Mouse (Mus musculus): ENCODE measurements at regions not wholly inside any gene's neighbourhood (a gene's known extent, or its start where the extent isn't known, plus 50 kb on each side); places are given as distances from the start of the nearest gene placed in this dataset.

DNA sequence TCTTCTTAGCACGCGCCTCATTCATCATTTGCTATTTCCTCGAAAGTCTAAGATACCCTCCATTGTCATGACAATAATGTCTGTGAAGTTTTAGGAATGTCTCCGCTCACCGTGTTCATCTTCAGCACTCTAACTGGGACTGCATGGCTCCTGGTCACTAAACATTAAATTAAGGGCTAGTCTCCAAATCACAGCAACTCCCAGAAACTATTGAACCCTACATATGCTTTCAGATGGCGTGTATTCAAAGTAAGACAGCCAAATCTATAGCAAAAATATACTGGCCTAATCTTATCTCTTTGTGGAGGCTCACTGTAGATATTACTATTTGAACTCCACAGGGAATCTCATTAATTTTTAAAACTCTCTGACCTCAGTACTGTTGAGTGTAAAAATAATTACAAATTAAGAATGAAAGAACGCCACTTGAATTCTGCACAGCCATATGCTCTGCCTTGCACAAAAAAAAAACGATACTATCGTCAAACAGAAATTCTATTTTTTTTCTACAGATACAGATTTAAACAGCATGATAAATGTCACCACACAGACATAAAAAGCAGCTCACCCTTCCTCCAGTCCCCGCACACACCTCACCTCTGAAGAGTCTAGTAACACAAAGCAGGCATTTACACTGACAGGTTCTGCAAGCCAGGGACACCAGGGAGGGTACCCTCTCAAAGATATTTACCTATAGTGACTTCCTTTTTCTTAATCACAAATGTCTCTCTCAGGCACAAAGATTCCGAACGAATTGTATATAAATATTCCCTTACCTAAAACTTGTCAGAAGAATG, 558.2 kb downstream of the Nedd1 start:
- TF ChIP-seq MAFK (IDR thresholded peaks at IDR 0.05; ENCODE audit: insufficient read depth, low read depth, low read length), result no peak
- no peak for TF ChIP-seq CHD2 (IDR thresholded peaks at IDR 0.05; ENCODE audit: low read depth, low read length)
- TF ChIP-seq HCFC1 (IDR thresholded peaks at IDR 0.05; ENCODE audit: borderline replicate concordance, insufficient read depth, low read length), result no peak
- TF ChIP-seq ZC3H11A (IDR thresholded peaks at IDR 0.05; ENCODE audit: borderline replicate concordance, low read depth, low read length), result no peak

Measured in ES-E14 (cell line).